Mouse (Mus musculus): ENCODE results near the gene Olfr323.

Olfr323 gene

DNA sequence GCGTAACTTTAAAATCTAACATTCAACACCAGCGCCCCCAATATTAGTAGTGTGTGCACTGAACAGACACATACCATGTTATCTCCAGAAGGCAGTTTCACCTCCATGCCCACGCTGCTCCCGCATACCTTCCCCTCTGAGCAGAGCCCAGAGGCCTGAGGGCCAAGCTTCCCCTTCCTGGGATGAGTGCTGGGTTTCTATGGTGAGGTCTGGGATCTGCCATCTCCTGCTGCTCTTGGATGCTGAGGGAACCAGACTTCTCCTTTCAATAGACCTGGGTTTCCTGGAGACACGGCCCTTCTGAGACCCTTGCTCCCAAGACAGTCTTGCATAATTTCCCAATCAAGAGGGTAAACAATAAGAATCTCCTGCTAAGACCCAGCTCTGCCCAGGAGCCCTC is at the start of gene Olfr323:
Gene Olfr323 (minus strand): TSS at position 101 of the 400 bp plus-strand sequence.
- no peak for DNase-seq (ENCODE audit: low read depth, low spot score)

GRCm38 (mm10) chr11:58671825-58672224 is 41.5 kb upstream of the Olfr323 start:
- DNase-seq (ENCODE audit: low read depth, low spot score), result no peak

DNA sequence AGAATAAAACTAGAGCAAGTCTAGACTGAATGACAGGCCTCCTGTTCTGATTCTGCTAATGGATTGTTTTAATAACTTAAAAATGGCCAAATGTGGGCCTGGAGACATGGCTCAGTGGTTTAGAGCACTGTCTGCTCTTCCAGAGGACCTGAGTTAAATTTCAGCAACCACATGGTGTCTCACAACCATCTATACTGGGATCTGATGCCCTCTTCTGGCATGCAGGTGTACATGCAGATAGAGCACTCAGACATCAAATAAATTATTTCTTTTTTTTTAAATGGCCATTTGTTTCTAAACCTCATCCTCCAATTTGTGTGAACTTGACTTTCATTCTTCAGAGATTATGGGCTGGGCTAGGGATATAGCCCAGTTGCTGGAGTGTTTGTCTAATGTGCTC is 39.0 kb upstream of the Olfr323 start:
- peak; percentile 25 for DNase-seq (ENCODE audit: low read depth, low spot score)

- no peak for DNase-seq (ENCODE audit: low read depth, low spot score)
These were observed 28.3 kb upstream of the Olfr323 start, which contains the start of gene Olfr322 for GRCm38 (mm10) chr11:58658596-58658995. TSS of gene Olfr322 (plus strand) at chr11:58658782.

GRCm38 (mm10) chr11:58655151-58655550 is 24.9 kb upstream of the Olfr323 start:
- no peak for DNase-seq (ENCODE audit: low read depth, low spot score)

DNA sequence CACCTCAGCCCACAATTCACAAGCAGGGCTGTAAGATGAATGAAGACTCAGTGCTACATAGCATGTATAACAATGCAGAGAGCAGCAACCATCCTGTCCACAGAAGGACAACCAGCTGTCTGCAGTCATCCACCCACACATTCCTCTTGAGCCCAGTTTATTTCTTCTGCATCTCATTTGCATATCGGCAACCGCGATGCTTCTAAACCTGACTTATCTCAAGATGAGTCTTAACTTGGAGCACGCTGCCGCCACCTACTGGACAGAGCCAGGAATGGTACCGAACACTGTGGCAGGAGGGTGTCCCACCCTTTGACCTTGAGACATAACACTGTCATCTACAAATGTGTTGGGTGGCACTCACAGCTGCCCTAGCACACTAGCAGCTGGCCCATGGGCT is 13.0 kb upstream of the Olfr323 start:
- peak; percentile 70 for DNase-seq (ENCODE audit: low read depth, low spot score)

DNA sequence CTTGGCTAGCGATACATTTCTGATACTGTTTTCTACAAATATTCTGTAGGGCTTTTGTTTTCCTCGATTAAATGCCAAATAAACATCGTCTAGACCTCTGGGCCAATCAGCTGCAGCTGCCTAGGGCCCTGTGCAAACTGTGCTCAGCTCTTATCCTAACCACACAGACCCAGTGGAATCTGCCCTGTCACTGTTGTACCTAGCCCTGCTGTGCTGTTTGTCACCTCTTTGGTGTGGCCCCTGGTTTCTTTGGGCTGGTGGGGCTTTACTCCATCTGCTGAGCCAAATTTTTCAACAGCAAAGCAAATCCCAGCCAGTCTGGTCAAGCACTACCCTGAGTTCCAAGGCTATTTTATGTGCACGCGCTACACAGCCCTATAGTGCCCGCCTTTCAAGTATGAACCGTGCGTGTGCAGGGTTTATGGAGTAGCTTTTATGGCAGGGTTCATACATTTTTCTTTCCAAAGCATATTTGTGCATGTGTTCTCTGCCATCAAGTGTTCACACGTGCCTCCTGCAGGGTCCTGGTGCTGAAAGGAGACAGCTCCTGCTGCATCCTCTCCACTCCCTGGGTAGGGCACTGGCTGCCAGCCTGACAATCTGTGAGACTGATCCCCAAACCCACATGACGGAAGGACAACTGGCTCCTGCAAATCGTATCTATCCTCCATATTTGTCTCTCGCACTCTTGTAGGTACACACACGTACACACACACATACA is 11.5 kb upstream of the Olfr323 start:
- no peak for DNase-seq (ENCODE audit: low read depth, low spot score)

DNA sequence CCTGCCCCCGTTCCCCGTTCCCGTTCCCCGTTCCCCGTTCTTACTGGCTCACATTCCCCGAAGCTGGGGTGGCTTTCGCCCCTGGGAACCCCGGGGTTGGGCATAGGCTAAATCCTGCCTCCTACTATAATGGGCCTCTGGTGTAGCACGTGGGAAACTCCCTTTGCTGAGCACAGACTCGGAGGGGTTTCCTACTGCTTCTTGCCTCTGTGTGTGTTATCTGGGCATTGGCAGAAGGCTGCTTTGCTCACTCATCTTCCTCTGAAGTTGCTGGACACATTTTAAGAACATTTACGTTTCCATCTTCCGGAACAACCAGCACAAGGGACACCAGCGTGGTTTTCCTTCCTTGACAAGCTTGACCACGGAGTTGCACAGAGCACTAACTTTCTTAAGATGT is 10.8 kb upstream of the Olfr323 start:
- no peak for DNase-seq (ENCODE audit: low read depth, low spot score)

DNA sequence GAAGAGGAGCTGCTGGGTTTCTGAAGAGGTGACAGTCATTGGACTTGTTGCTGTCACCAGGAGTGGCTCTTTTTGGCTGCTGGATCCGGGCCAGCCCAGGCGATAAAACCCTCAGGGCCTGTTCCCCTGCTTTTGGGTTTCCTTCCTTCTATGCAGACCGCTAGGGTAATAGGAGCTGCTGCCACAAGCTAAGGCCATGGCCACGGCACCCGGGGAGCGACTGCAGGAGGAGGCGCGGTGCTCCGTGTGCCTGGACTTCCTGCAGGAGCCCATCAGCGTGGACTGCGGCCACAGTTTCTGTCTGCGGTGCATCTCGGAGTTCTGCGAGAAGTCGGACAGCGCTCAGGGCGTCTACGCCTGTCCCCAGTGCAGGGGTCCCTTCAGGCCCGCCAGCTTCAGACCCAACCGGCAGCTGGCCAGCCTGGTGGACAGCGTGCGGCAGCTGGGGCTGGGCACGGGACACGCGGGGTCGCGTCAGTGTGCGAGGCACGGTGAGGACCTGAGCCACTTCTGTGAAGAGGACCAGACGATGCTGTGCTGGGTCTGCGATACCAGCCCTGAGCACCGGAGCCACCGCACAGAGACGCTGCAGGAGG is 10.1 kb upstream of the Olfr323 start, which contains the start of gene Trim58:
Gene Trim58 (plus strand): TSS at position 194 of the 596 bp plus-strand sequence.
- DNase-seq (ENCODE audit: low read depth, low spot score), result no peak

GRCm38 (mm10) chr11:58638176-58638701 is 7.9 kb upstream of the Olfr323 start:
- no peak for DNase-seq (ENCODE audit: low read depth, low spot score)

DNA sequence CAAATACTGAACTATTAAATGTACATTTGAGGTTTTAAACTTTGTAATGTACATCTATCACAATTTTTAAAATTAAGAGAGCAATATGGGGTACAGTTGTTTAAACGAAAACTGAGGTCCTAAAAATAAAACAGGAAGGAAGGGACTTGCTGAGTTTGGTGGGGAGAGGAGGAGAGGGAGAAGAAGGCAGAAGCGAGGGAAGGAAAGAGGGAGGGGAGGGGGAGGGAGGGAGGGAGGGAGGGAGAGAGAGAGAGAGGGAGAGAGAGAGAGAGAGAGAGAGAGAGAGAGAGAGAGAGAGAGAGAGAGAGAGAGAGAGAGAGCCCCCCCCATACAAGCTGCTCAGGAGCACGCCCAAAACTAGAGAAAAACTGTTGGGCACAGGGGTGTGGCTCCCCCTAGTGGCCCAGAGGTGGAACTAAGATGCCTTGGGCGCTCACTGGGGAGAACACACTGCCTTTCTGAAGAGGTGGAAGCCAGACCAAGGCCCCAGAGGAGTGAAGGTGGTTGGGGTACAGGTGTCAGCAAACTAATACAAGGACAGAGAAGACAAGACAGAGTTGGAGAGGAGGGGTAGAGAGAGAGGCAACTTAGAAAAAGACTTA is 6.2 kb upstream of the Olfr323 start:
- peak; percentile 60 for DNase-seq (ENCODE audit: low read depth, low spot score)

GRCm38 (mm10) chr11:58634878-58635277 is 4.6 kb upstream of the Olfr323 start:
- DNase-seq (ENCODE audit: low read depth, low spot score), result no peak

DNA sequence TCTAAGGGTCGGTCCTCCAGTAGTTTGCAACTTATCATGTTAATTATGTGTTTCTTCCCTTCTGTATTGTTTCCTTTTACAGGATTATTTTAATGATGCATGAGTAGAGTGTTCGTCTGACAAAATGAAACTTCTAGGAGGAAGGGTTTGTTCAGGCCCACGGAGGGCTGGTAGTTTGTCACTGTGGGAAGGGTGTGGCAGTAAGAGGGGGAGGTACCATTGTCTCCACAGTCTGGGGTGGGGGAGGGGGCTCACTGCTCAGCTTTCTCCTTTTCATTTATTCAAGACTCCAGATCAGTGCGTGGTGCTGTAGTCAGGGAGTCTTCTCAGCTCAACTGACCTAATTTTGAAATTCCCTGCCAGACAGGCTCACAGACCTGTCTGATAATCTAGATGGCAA is 4.2 kb downstream of the Olfr323 start:
- no peak for DNase-seq (ENCODE audit: low read depth, low spot score)

- DNase-seq (ENCODE audit: low read depth, low spot score), result no peak
These were observed 11.5 kb downstream of the Olfr323 start for GRCm38 (mm10) chr11:58618793-58619192.

- no peak for DNase-seq (ENCODE audit: low read depth, low spot score)
These were observed 11.9 kb downstream of the Olfr323 start for GRCm38 (mm10) chr11:58618369-58618768.

DNA sequence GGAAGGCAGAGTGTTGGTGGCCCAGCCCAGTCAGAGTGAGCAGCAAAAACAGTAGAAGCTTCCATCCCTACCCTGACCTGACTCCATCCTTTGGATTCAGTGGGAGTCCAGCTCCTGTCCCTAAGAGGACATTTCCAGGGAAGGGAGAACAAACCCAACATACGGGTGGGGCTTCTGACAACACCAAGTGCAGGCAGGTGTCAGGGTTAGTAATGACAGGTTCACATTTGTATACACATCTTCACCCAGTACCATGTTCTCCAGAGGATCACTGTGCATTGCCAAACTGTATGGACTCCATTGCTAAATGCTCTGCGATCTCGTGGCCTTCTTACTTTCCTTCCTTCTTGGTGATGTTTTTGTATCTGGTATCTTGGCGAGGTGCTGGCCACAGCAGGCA is 14.3 kb downstream of the Olfr323 start, which contains the start of gene 2210407C18Rik:
Gene 2210407C18Rik (minus strand): TSS at position 101 of the 400 bp plus-strand sequence.
- no peak for DNase-seq (ENCODE audit: low read depth, low spot score)

DNA sequence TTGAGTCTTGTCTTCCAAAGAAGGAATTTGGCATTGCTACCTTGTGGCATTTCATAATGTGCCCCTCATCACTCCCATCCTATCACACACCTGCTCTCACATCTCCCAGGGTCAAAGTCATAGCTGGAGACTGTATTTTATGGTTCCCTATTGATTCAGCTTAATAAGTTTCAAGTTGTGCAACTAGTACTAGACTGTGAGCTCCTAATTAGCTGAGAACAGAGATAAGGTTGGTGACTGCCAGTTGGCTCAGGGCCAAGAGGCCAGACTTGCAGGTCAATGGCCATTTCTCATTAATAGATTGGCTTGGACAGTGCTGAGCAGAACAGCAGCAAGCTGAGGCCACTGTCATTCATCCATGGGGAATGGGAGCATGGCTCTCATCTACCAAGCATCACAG is 15.8 kb downstream of the Olfr323 start:
- no peak for DNase-seq (ENCODE audit: low read depth, low spot score)

GRCm38 (mm10) chr11:58613359-58613758 is 16.9 kb downstream of the Olfr323 start:
- DNase-seq (ENCODE audit: low read depth, low spot score), result no peak

GRCm38 (mm10) chr11:58607030-58607429 is 23.3 kb downstream of the Olfr323 start:
- DNase-seq (ENCODE audit: low read depth, low spot score), result no peak

DNA sequence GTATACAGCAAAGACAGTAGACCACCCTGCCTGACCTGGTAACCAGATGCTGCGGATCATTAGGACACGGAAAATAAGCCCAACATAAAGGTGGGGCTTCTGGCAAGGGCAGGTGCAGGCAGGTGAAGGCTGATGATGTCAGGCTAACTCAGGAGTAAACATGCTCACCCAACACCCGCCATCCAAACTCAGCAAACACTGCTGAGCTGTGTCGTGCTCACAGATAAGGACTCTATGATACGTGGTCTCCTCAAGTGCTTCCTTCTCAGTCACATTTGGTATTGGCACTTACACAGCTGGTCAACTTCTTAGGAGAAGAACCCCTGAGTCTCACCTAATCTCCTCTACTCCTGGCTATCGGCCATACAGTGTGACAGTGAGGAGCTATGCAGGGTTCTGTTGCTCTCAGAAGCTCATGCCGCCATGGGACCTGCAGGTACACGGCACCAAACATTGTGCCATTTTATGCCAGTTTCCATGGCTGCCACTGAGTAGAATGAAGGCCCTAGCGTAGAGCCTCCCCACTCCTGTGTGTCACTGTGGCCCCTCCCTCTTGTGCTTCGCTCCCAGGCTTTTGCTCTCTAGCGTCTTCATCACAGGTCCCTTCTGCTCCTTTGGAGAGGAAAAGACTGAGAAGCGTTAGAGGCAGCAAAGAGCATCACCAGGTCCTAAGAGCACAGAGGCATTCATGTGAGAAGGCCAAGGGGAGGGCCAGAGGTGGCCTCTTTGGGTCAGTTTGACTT is 24.0 kb downstream of the Olfr323 start:
- no peak for DNase-seq (ENCODE audit: low read depth, low spot score)

DNA sequence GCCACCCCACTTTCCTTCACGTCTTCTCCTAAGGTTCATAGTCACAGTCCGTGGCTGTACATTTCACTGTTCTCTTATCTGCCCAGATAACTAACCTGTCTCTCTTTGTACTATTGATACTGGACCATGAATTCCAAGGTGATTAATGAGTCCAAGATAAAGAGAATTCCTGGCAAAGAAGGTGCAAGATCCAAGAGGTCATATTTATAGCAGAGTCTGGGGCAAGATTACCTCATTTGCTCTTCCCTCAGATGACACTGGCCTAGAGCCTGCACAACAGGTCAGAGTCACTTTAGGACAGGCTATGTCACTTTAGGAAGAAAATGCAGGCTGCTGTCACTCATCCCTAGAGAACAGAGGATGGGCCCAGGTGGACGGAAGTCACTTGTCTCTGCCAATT is 25.1 kb downstream of the Olfr323 start:
- no peak for DNase-seq (ENCODE audit: low read depth, low spot score)

- no peak for DNase-seq (ENCODE audit: low read depth, low spot score)
These were observed 25.6 kb downstream of the Olfr323 start for GRCm38 (mm10) chr11:58604688-58605087.
